Mouse (Mus musculus): Measurements from ENCODE around the gene Olfr108. TPM values are rescaled to one million over a fixed set of nuclear protein-coding genes. Genes with fewer than 3 reads are reported as not detected.

Gene Olfr108
- polyA plus RNA-seq (2012; fragmentation: generic; extraction: Trizol): not detected

DNA sequence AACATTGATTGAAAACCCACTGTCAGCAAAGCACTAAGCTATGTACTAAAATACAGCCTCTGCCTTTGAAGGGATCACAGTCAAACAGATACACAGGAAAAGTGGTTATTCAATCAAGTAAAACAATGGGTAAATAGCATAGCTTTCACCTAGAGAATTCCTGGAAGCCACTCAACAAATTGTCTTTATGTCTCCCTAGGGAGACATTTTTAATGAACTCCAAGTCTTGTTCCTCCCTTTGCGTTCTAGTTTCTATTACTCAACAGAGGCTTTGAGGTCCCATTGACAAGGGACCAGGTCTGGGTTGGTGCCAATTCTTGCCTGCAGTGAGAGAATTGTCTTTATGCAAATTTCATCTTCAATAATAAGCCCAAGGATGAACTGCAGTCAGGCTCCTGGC is at the start of gene Olfr108:
TSS of gene Olfr108 (plus strand) at position 301 of the 400 bp plus-strand sequence.

GRCm38 (mm10) chr17:37398926-37399325 is 46.4 kb upstream of the Olfr108 start, which contains the start of gene Olfr107:
Olfr107 (plus strand) TSS chr17:37399226.

GRCm38 (mm10) chr17:37458616-37459015 is 13.3 kb downstream of the Olfr108 start, which contains the start of gene Olfr109:
Olfr109 (plus strand) TSS chr17:37458916.

DNA sequence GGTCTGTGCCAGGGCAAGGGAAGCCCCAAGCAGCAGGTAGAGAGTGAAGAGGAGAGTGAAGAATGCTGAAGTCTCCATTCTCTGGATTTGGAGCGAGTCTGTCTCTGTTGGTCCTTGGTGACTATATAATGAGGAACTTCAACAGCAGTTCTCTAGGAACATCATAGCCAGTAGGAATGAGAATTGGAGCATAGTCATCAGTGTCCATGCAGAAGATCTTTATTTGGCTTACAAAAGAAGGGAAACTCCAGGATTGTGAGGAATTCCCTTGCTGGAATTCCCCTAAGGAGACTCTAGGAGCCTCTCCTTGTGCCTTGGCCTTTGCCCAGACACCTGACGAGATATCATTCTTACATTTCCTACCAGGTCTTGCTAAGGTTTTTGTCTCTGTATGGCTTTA is 38.2 kb downstream of the Olfr108 start, which contains the start of gene H2-M2:
TSS of gene H2-M2 (minus strand) at position 101 of the 400 bp plus-strand sequence.

GRCm38 (mm10) chr17:37491930-37492518 is 46.7 kb downstream of the Olfr108 start, which contains the start of gene Olfr110:
Olfr110 (plus strand) TSS chr17:37492468.

Other genes starting within 250 kb of the Olfr108 start
- not detected for gene Olfr94, start 244.5 kb upstream of the Olfr108 start, polyA plus RNA-seq (2012; fragmentation: generic; extraction: Trizol)
- gene Olfr95, start 232.4 kb upstream of the Olfr108 start, polyA plus RNA-seq (2012; fragmentation: generic; extraction: Trizol): not detected
- gene Olfr96, start 225.3 kb upstream of the Olfr108 start, polyA plus RNA-seq (2012; fragmentation: generic; extraction: Trizol): not detected
- gene Olfr97, start 208.2 kb upstream of the Olfr108 start, polyA plus RNA-seq (2012; fragmentation: generic; extraction: Trizol): not detected
- gene Olfr98, start 181.7 kb upstream of the Olfr108 start, polyA plus RNA-seq (2012; fragmentation: generic; extraction: Trizol): not detected
- gene H2-M3, start 175.3 kb upstream of the Olfr108 start, polyA plus RNA-seq (2012; fragmentation: generic; extraction: Trizol): 1 to 10 TPM in 1 of 2 experiments, under 1 TPM in 1; 0.35 to 4.0 TPM
- not detected for gene Olfr99, start 162.0 kb upstream of the Olfr108 start, polyA plus RNA-seq (2012; fragmentation: generic; extraction: Trizol)
- not detected for gene Olfr101, start 141.2 kb upstream of the Olfr108 start, polyA plus RNA-seq (2012; fragmentation: generic; extraction: Trizol)
- gene Olfr102, start 128.4 kb upstream of the Olfr108 start, polyA plus RNA-seq (2012; fragmentation: generic; extraction: Trizol): not detected
- gene Olfr103, start 105.8 kb upstream of the Olfr108 start, polyA plus RNA-seq (2012; fragmentation: generic; extraction: Trizol): not detected
- not detected for gene Olfr104-ps, start 85.9 kb upstream of the Olfr108 start, polyA plus RNA-seq (2012; fragmentation: generic; extraction: Trizol)
- gene Olfr105-ps, start 66.4 kb upstream of the Olfr108 start, polyA plus RNA-seq (2012; fragmentation: generic; extraction: Trizol): not detected
- not detected for gene Olfr106-ps, start 55.1 kb upstream of the Olfr108 start, polyA plus RNA-seq (2012; fragmentation: generic; extraction: Trizol)
- not detected for gene Olfr107, start 46.3 kb upstream of the Olfr108 start, polyA plus RNA-seq (2012; fragmentation: generic; extraction: Trizol)
- gene Olfr109, start 13.4 kb downstream of the Olfr108 start, polyA plus RNA-seq (2012; fragmentation: generic; extraction: Trizol): not detected
- gene H2-M2, start 38.1 kb downstream of the Olfr108 start, polyA plus RNA-seq (2012; fragmentation: generic; extraction: Trizol): not detected
- gene Olfr110, start 47.0 kb downstream of the Olfr108 start, polyA plus RNA-seq (2012; fragmentation: generic; extraction: Trizol): not detected
- not detected for gene Olfr111, start 62.5 kb downstream of the Olfr108 start, polyA plus RNA-seq (2012; fragmentation: generic; extraction: Trizol)
- gene Olfr112, start 124.0 kb downstream of the Olfr108 start, polyA plus RNA-seq (2012; fragmentation: generic; extraction: Trizol): not detected
- not detected for gene Olfr113, start 132.2 kb downstream of the Olfr108 start, polyA plus RNA-seq (2012; fragmentation: generic; extraction: Trizol)
- gene Olfr114, start 147.3 kb downstream of the Olfr108 start, polyA plus RNA-seq (2012; fragmentation: generic; extraction: Trizol): not detected
- gene Olfr115, start 181.6 kb downstream of the Olfr108 start, polyA plus RNA-seq (2012; fragmentation: generic; extraction: Trizol): not detected
- gene Olfr116, start 181.7 kb downstream of the Olfr108 start, polyA plus RNA-seq (2012; fragmentation: generic; extraction: Trizol): not detected
- not detected for gene Olfr117, start 218.3 kb downstream of the Olfr108 start, polyA plus RNA-seq (2012; fragmentation: generic; extraction: Trizol)
- gene Olfr118, start 221.5 kb downstream of the Olfr108 start, polyA plus RNA-seq (2012; fragmentation: generic; extraction: Trizol): not detected

Data from C3H10T1/2 (cell line).